Mouse (Mus musculus) heart, postnatal 0 days (tissue): ENCODE measurements at regions not wholly inside any gene's neighbourhood (a gene's known extent, or its start where the extent isn't known, plus 50 kb on each side); places are given as distances from the start of the nearest gene placed in this dataset.

ENCODE experiments used
- CTCF ChIP-seq: IDR thresholded peaks from 2 replicates; pipeline ENCODE4 v1.5.1; 2016; ENCODE audit warnings: antibody characterized with exemption, control low read depth, low read depth
- EP300 ChIP-seq: IDR thresholded peaks from 2 replicates; pipeline ENCODE4 v1.6.1; 2016; ENCODE audit warnings: antibody characterized with exemption, low read depth

GRCm38 (mm10) chr5:43372385-43372784 is 139.4 kb downstream of the Cpeb2 start:
- TF ChIP-seq CTCF = no peak
- no peak for TF ChIP-seq EP300
